Mouse (Mus musculus) right cerebral cortex, postnatal 25 days (tissue): Measurements from ENCODE around the gene Tmsb15a.
"Not testable (repeated sequence)": the region's sequence is repeated elsewhere in the genome, so short reads cannot be mapped to it uniquely, and the experiment has no call there.

Experiments used
- DNase-seq: peaks from one replicate; pipeline ENCODE4 v3.0.0; 2022

Gene Tmsb15a

DNA sequence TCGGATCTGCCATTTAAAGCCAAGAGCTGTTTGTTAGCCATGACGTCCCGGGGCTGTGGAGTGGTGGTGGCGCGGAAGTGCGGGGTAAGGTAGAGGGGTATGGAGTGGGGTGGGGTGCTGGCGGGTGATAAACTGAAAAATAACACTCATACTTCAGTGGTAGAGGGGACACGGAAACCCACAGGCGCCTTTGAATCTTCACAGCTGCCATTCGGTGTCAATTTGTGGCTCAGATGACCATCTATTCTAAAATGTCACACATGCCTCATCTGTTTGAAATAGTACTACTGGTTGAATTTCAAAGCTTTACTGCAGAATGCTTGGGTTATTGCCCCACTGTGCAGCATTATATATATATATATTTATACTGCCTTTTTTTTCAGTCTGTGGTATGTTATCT, at the start of gene Tmsb15a:
TSS of gene Tmsb15a (minus strand) at position 101 of the 400 bp plus-strand sequence.
- no peak for DNase-seq

DNA sequence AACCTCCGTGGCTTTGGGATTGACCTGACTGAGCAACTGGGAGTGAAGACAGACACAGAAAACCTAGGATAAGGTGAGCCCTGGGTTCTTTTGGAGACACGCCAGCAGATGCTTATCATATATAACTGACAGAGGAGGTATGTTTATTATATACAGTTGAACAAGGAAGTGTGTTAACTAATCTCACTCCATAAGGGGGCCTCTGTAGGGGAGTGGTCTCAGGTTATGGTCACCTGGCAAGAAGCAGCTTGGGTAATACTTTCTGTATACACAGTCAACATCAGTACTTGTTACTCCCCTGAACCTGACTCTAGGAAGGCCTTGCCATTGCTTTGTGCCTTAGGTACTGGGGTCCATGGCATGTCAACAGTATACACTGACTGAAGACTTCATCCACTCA, 43.5 kb upstream of the Tmsb15a start:
- no peak for DNase-seq

DNA sequence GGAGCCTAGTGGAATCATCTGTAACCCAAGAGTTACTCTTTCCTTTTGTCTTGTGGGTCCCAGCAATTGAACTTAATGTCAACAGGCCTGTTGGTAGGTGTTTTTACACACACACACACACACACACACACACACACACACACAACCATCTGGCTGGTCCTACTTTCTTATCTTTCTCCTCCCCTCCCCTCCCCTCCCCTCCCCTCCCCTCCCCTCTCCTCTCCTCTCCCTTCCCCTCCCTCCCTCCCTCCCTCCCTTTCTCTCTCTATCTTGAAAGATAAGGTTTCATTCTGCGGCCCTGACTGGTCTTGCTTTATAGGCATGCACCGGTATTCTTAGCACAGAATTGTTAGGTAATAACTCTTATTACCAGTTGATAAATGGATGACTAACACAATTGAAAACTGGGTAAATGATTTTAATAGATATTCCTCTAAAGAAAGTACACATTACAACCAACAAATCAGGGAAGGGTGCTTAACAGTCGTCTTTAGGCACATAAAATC, 43.0 kb upstream of the Tmsb15a start:
- no peak for DNase-seq

DNA sequence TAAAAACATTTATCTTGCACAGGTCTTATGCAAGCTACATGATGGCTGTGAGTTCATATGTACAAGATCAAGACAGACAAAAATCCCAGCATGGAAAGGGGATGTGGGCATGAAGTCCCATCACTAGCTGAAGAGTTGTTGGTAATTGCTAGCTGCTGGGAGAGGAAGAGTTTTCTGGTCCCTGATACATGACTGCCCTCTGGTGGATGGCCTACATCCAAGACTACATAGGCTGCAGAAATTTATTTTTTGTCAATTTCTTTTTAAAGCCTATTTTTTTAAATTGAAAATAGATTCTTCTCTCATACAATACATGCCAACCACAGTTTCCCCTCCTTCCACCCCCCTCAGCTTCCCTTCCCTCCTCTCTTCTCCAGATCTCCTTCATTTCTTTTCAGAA, 36.6 kb upstream of the Tmsb15a start:
- DNase-seq = no peak

DNA sequence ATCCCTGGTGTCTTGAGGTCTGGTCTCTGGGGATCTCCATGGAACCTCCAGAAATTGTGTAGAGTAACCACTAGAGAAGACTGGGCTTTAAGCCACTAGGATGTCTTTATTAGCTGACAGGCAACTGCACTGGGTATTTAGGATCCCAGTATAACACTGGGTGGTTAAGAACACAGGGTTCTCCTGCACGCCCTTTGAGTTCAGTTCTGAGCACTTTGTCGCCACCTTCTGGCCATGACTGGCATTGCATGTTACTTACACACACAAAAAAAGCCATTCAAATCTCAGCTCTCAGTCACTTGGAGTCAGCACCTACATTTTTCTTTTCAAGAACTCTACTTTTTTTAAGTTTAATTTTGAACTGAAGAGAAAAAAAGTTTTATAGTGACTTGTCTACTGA, 27.8 kb upstream of the Tmsb15a start:
- peak; percentile 60 for DNase-seq

DNA sequence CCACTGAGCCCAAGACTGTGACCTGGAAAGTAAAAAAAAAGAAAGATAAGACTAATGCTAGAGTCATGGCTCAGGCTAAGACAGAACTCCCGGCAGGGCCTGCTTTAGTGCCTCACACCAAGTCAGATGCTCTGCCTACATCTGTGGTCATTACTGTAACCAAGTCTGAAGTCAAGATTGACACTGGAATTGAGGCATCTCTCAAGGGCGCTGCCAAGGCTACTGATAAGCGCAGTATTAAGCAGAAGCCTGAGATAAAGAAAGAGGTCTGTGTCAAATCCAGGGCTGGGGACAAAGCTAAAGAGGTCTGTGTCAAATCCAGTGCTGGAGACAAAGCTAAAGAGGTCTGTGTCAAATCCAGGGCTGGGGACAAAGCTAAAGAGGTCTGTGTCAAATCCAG, 20.3 kb upstream of the Tmsb15a start:
- DNase-seq = not testable (repeated sequence)

DNA sequence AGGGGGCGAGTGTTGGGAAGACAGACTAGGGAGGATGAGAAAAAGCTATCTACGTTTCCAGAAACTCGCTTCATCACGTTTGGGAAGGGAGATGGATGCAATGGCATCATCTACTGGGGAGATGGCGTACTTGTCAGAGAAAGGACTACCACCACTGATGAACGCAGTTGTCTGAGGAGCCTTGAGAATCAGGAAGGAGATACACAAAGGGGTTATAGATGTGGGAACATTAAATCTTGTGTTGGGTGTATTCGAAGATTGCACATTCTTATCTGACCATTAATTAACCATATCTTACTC, 17.9 kb upstream of the Tmsb15a start:
- no peak for DNase-seq

DNA sequence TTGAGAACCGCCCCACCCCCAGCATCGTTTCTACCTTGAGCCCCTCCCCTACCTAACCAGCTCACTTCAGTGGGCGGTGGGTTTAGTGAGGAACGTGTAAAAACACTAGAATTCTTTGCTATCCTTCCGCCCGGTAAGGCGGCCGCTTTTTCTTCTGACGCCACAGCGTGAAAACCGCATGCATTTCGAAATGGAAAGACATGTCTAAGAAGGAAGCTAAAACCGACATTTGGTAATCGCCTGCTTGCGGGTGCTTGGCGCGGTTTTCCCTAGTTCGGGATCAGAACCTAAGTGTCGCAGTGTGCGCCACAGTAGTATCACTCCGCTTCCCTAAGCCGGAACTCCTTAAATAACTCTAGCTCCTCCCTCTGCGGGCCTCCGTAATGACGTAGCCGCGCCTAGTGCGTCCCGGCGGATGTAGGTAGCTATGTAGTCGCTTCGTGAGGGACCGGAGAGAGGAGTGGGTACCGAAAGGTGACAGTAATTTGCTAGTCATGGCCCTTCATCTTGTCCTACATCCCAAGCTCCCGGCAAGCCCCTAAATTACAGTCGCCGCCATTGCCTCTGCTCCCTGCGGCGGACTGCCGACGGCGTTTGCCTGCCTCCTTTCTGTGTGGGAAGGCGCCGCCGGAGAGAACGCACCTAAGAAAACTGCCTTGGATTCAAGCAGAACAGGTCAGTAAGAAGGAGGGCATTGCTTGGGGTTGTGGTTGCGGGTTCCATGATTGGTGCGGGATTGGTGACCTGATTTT, 17.4 kb upstream of the Tmsb15a start, which contains the start of the genes Armcx5 and Gprasp1:
TSS of gene Armcx5 (plus strand) at position 430 of the 752 bp plus-strand sequence.
TSS of gene Gprasp1 (plus strand) at position 430 of the 752 bp plus-strand sequence.
- peak; percentile 84 for DNase-seq

DNA sequence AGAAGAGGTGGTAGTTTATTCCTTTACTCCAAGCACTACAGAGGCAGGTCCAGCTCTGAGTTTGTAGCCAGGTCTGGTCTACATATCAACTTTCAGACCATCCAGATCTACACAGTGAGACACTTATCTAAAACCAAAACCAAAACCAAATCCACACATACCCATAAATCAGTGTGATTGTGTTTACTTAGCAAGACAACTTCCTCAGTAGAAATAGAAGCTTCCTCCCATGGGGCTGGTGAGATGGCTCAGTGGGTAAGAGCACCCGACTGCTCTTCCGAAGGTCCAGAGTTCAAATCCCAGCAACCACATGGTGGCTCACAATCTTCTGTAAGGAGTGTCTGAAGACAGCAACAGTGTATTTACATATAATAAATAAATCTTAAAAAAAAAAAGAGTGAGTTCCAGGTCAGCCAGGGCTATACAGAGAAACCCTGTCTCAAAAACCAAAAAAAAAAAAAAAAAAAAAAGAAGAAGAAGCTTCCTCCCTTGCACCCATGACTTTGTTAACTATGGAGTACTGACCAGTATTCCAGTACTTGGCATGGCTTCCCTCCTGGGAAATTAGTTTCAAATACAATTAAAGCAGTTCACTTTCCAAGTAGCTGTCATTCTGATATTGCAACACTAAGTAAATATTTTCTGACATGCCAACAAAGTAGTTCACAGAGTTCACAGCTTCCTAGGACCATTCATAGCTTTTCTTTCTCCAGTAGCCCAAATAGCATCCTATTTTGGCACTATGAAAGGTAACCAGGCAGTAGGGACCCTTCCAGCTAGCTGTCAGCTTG, 13.9 kb upstream of the Tmsb15a start:
- DNase-seq = no peak

DNA sequence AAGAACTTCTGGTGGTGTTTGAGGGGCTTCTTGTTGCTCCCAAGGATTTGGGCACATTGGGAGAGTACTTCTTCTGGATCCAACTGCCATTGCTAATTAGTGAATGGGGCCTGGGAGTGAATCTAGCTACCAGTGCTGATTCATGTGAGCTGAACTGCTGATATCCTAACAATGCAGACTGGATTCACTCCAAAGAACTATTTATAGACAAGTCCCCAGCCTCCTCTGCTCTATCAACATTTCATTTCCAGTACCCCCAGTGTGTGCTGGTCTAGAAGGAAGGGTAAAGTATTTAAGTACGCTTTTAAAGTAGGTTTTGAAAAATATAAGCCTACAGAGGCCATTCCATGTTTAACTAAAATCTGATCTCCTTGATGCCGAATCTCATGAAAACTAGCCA, 12.2 kb downstream of the Tmsb15a start:
- no peak for DNase-seq

DNA sequence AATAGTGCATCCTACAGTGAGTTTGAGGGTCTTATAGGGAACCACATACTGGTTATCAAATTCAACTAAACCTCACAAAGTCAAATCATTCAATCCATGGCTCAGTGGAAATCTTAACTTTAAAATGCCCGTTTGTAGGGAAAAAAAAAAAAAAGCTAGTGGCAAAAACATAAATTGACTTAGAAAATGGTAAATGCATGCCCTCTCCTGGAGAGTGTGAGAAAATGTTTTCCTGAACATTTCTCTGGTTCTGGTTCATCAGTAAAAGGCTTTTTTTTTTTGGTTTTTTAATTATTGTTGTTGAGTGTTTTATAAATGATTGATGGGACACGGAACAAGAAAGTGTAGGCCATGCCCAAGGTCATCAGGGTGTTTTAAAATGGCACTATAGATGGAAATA, 20.7 kb downstream of the Tmsb15a start:
- DNase-seq = no peak

DNA sequence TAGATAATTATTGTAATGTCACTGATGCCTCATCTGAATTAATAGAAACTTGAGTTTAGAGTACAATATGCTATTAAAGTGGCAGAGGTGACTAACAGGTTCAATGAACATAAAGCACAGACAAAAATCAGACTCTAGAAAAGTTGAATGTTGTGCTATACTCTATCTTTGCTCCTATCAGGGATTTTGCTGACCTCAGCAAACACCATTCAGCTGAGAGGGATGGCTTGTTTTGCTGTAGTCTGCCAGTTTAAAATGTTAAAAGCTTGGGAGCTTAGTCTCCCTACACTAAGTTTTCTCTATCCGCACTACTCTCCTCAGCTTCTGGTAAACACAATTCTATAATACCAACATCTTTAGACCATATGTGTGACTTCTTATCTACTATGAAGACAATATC, 21.9 kb downstream of the Tmsb15a start:
- no peak for DNase-seq

DNA sequence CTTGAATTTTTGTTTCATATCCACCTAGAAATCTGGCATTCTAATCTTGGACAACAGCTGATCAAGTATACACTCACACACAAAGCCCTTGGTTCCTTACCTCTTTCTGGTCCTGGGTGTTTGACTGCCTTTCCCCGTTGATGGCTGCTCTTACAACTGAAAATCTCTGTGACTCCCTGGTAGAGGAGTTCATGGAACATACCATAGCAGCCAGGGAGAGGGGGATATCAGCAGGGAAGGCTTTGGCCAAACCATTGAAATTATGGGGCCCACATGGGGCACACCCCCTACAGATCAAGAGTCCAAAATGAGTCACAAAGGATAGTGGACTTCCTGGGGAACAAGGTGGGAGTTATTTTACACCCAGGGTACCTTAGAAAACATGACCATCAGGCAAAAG, 31.4 kb downstream of the Tmsb15a start, which contains the start of gene Tcp11x2:
TSS of gene Tcp11x2 (minus strand) at position 158 of the 400 bp plus-strand sequence.
- no peak for DNase-seq

DNA sequence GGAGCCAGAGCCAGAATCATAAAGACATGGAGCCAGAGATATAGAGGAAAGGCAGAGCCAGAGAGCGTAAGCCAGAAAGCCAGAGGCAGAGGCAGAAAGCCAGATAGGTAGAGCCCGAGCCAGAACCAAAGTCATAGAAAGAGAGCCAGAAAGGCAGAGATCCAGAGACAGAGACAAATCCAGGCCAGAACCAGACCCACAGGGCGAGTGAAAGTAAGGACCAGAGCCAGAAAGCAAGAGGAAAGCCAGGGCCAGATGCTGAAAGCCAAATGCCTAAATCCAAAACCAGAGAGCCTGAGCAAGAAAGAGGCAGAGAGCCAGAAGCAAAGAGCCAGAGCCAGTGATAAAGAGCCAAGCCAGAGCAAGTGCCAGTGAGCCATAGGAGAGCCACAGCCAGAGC, 37.3 kb downstream of the Tmsb15a start:
- no peak for DNase-seq

DNA sequence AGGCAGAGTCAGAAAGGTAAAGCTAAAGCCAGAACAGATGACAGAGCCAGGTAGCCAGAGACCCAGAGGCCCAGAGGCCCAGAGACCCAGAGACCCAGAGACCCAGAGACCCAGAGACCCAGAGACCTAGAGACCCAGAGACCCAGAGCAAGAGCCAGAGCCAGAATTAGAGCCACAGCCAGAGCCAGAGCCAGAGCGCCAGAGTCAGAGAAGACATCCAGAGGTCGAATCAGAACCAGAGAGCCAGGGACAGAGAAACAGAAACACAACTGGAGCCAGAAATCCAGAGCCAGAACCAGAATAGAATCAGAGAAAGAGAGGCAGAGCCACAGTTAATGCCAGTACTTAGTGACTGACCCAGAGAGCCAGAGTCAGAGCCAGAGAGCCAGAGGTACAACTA, 43.2 kb downstream of the Tmsb15a start:
- no peak for DNase-seq
